Mouse (Mus musculus) MEL (cell line): ENCODE data around the gene Epb41.

Experiments
- EP300 ChIP-seq, 2 experiments: IDR thresholded peaks; 2 replicates each; pipeline ENCODE4 v1.6.1; 2011; ENCODE audit warnings: improper control_type of control experiment in 2 of 2, low read length in 2 of 2, low read depth in 1 of 2, mild to moderate bottlenecking in 1 of 2
- GATA1 ChIP-seq: IDR thresholded peaks from 2 replicates; pipeline ENCODE4 v1.6.1; 2011; ENCODE audit warnings: low read depth, low read length, improper control_type of control experiment
- HCFC1 ChIP-seq: IDR thresholded peaks from 2 replicates; pipeline ENCODE4 v1.6.1; 2012; ENCODE audit warnings: low read depth, mild to moderate bottlenecking, inconsistent platforms, low read length, improper control_type of control experiment, moderate library complexity
- MXI1 ChIP-seq: IDR thresholded peaks from 2 replicates; pipeline ENCODE4 v1.6.1; 2011; ENCODE audit warnings: mild to moderate bottlenecking, low read depth, low read length, improper control_type of control experiment

- no peak for TF ChIP-seq HCFC1
- no peak for TF ChIP-seq MXI1
- TF ChIP-seq EP300 (IDR thresholded peaks at IDR 0.05; ENCODE audit: low read depth in 1 of 2, low read length in 2 of 2): no peak
- TF ChIP-seq GATA1: no peak
Observed at GRCm38 (mm10) chr4:131917010-131917555, 158.0 kb downstream of the Epb41 start.
